28 mouse cellular contexts compared by ENCODE assay signal in the genomic region with DNA sequence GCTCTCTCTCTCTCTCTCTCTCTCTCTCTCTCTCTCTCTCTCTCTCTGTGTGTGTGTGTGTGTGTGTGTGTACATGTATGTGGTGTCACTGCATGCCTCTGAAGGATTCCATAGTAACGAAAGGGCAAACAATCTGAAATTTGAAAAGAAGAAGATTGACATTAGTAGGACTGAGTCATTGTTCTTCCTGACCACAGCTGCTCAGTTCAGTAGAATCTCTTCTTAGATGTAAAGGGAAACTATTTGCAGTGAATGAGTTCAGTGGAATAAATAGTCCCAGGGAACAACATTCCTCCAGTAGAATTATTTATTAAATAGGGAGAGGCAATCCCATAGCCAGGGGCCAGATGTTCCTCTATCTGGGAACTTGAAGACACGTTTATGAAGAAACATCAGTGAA. TPM values are rescaled to one million over a fixed set of nuclear protein-coding genes. Genes with fewer than 3 reads are reported as not detected.
"Had no signal": no experiment of that assay in that cellular context is flagged by ENCODE, and none has a peak within 500 bp of the region (broad histone marks: within the 10 kb centered on the region; RNA-seq: fewer than 3 reads in every experiment).

No protein-coding gene starts in this region.

- H3K27me3 ChIP-seq: embryonic facial prominence, embryonic 12.5 days; embryonic facial prominence, embryonic 13.5 days; embryonic facial prominence, embryonic 15.5 days; forebrain, embryonic 12.5 days; forebrain, embryonic 13.5 days; forebrain, embryonic 15.5 days had no signal

- H3K9me3 ChIP-seq: embryonic facial prominence, embryonic 10.5 days; embryonic facial prominence, embryonic 12.5 days; embryonic facial prominence, embryonic 13.5 days; embryonic facial prominence, embryonic 15.5 days; forebrain, embryonic 10.5 days; forebrain, embryonic 12.5 days; forebrain, embryonic 13.5 days; forebrain, embryonic 15.5 days had no signal

- H3K4me3 ChIP-seq: embryonic facial prominence, embryonic 10.5 days; embryonic facial prominence, embryonic 12.5 days; embryonic facial prominence, embryonic 13.5 days; embryonic facial prominence, embryonic 15.5 days; erythroblast, embryonic 14.5 days; forebrain, embryonic 10.5 days; forebrain, embryonic 12.5 days; forebrain, embryonic 13.5 days; forebrain, embryonic 15.5 days; gastrocnemius, adult 2 months; heart, adult 2 months had no signal

- H3K4me1 ChIP-seq: embryonic facial prominence, embryonic 10.5 days; embryonic facial prominence, embryonic 12.5 days; embryonic facial prominence, embryonic 13.5 days; embryonic facial prominence, embryonic 15.5 days; forebrain, embryonic 12.5 days; forebrain, embryonic 13.5 days; forebrain, embryonic 15.5 days had no signal

- H3K36me3 ChIP-seq: embryonic facial prominence, embryonic 10.5 days; embryonic facial prominence, embryonic 12.5 days; embryonic facial prominence, embryonic 13.5 days; embryonic facial prominence, embryonic 15.5 days; forebrain, embryonic 10.5 days; forebrain, embryonic 12.5 days; forebrain, embryonic 15.5 days had no signal

- H3K4me2 ChIP-seq: embryonic facial prominence, embryonic 12.5 days; embryonic facial prominence, embryonic 13.5 days; embryonic facial prominence, embryonic 15.5 days; forebrain, embryonic 12.5 days; forebrain, embryonic 13.5 days; forebrain, embryonic 15.5 days had no signal

- H3K27ac ChIP-seq: embryonic facial prominence, embryonic 10.5 days; embryonic facial prominence, embryonic 12.5 days; embryonic facial prominence, embryonic 13.5 days; embryonic facial prominence, embryonic 15.5 days; forebrain, embryonic 10.5 days; forebrain, embryonic 12.5 days; forebrain, embryonic 13.5 days; forebrain, embryonic 15.5 days; gastrocnemius, adult 2 months; heart, adult 2 months had no signal

- ATAC-seq: forebrain, embryonic 13.5 days; forebrain, embryonic 14.5 days; forebrain, embryonic 15.5 days; forebrain, embryonic 16.5 days; forebrain, postnatal 0 days had no signal

- H3K9ac ChIP-seq: embryonic facial prominence, embryonic 12.5 days; embryonic facial prominence, embryonic 13.5 days; embryonic facial prominence, embryonic 15.5 days; forebrain, embryonic 12.5 days; forebrain, embryonic 13.5 days; forebrain, embryonic 15.5 days; forebrain, postnatal 0 days had no signal

- DNase-seq: cerebellum, adult 8-10 months; cerebellum, adult 9-10 months; cerebellum, adult 9-11 months; cerebellum, postnatal 10 days; cerebellum, postnatal 14 days; cerebellum, postnatal 25 days; cerebellum, postnatal 36 days; embryo, embryonic 11 days; forebrain, postnatal 0 days; gastrocnemius, adult 2 months; gastrocnemius, postnatal 10 days; gastrocnemius, postnatal 14 days; gastrocnemius, postnatal 25 days; gastrocnemius, postnatal 36 days; heart, adult 18-20 months; heart, adult 2 months had no signal

RNA-seq across cellular contexts. Expression of gene Adamts12, which starts 40.5 kb away (rescaled TPM):
- total RNA-seq: granulocyte monocyte progenitor cell, adult 5-6 weeks had no signal
